In genomic region chr17:83000411-83000810, GRCm38 (mm10) we compare ENCODE assay signal across 18 mouse cellular contexts.
"Had no signal": no experiment of that assay in that cellular context is flagged by ENCODE, and none has a peak within 500 bp of the region (broad histone marks: within the 10 kb centered on the region; RNA-seq: fewer than 3 reads in every experiment).

No protein-coding gene starts in this region.

- H3K27ac ChIP-seq: limb, embryonic 13.5 days; liver, embryonic 12.5 days; liver, embryonic 15.5 days; lung, embryonic 15.5 days; stomach, embryonic 15.5 days had no signal

- H3K4me1 ChIP-seq: liver, embryonic 12.5 days; liver, embryonic 15.5 days; lung, embryonic 15.5 days; stomach, embryonic 15.5 days had no signal

- H3K4me2 ChIP-seq: limb, embryonic 13.5 days; liver, embryonic 12.5 days; liver, embryonic 15.5 days; lung, embryonic 15.5 days; midbrain, embryonic 11.5 days; stomach, embryonic 15.5 days had no signal

- H3K27me3 ChIP-seq: liver, embryonic 12.5 days; liver, embryonic 15.5 days; lung, embryonic 15.5 days; stomach, embryonic 15.5 days had no signal

- ATAC-seq: inflammation-experienced regulatory T-cells, adult 6 months; intestine, embryonic 16.5 days; liver, embryonic 12.5 days had no signal

- H3K9me3 ChIP-seq: limb, embryonic 13.5 days; liver, embryonic 12.5 days; liver, embryonic 15.5 days; lung, embryonic 15.5 days; stomach, embryonic 15.5 days had no signal

- H3K36me3 ChIP-seq: limb, embryonic 13.5 days; liver, embryonic 12.5 days; liver, embryonic 15.5 days; lung, embryonic 15.5 days; stomach, embryonic 15.5 days had no signal

- DNase-seq: kidney, adult 8-10 months; left cerebral cortex, postnatal 4 days; liver; lung, adult 18-20 months; lung, postnatal 10 days; lung, postnatal 36 days; midbrain, embryonic 14.5 days; right cerebral cortex, postnatal 25 days; spleen, adult 18-20 months; thymus, postnatal 36 days had no signal

- H3K4me3 ChIP-seq: limb, embryonic 13.5 days; liver, embryonic 12.5 days; liver, embryonic 15.5 days; lung, embryonic 15.5 days; stomach, embryonic 15.5 days had no signal

- H3K9ac ChIP-seq: limb, embryonic 13.5 days; liver, embryonic 12.5 days; liver, embryonic 15.5 days; lung, embryonic 15.5 days; stomach, embryonic 15.5 days had no signal
